Mouse (Mus musculus) lung, postnatal 0 days (tissue): Measurements from ENCODE around the gene Fblim1.

Source experiments
- CTCF ChIP-seq: IDR thresholded peaks from 2 replicates; pipeline ENCODE4 v1.5.1; 2016; ENCODE audit warnings: antibody characterized with exemption, mild to moderate bottlenecking
- EP300 ChIP-seq: IDR thresholded peaks from 2 replicates; pipeline ENCODE4 v1.6.1; 2016; ENCODE audit warnings: antibody characterized with exemption, mild to moderate bottlenecking, control low read depth

GRCm38 (mm10) chr4:141595605-141596268 is 10.2 kb downstream of the Fblim1 start:
- peak; percentile 56 for TF ChIP-seq CTCF
- TF ChIP-seq EP300, result peak; percentile 52; the same call in 1 of the 2 replicates
